In genomic region chr3:52640250-52641147, GRCm38 (mm10) we compare ENCODE assay signal across 12 mouse cellular contexts.
DNase-seq lines count a peak whose midpoint lies in the region; ATAC-seq lines count a peak whose summit lies in the region.
"Had no signal": no experiment of that assay in that cellular context is flagged by ENCODE, and none has a peak within 500 bp of the region (broad histone marks: within the 10 kb centered on the region; RNA-seq: fewer than 3 reads in every experiment).

No protein-coding gene starts in this region.

- H3K4me1 ChIP-seq in kidney, embryonic 16.5 days (ENCODE audit: insufficient read depth, low read length), result peaks cover 11% of the 10 kb centered on the region
- H3K4me1 ChIP-seq in brown adipose tissue, adult 24 weeks (ENCODE audit: control insufficient read depth, insufficient read depth, insufficient read length, low read length), result peaks cover 35% of the 10 kb centered on the region
- H3K4me1 ChIP-seq in liver, embryonic 12.5 days, result 0 out of 2 replicates have a peak, but pooled peaks cover 3% of the 10 kb centered on the region

- no peaks in the 10 kb centered on the region for H3K9me3 ChIP-seq in kidney, embryonic 16.5 days (ENCODE audit: low read length)
- no peaks in the 10 kb centered on the region for H3K9me3 ChIP-seq in liver, embryonic 12.5 days (replicated peaks)

- no peaks in the 10 kb centered on the region for H3K36me3 ChIP-seq in kidney, embryonic 16.5 days (ENCODE audit: insufficient read depth, low read length)
- H3K36me3 ChIP-seq in liver, embryonic 12.5 days, result no peaks in the 10 kb centered on the region

- no peak overlapping the region for H3K4me3 ChIP-seq in kidney, embryonic 16.5 days (ENCODE audit: low read length)
- no peak overlapping the region for H3K4me3 ChIP-seq in brown adipose tissue, adult 24 weeks (ENCODE audit: insufficient read depth, low read depth, low read length)
- H3K4me3 ChIP-seq in liver, embryonic 12.5 days, result no peak overlapping the region

- no peak for ATAC-seq in kidney, embryonic 16.5 days (ENCODE audit: low FRiP score, low TSS enrichment)
- ATAC-seq in liver, embryonic 12.5 days, result peak; percentile 42; the same call in 1 of the 2 replicates
- ATAC-seq: activated CD4-positive, CD25-positive, alpha-beta regulatory T cell, adult 4 months; forebrain, embryonic 14.5 days had no signal

- H3K27ac ChIP-seq in kidney, embryonic 16.5 days (ENCODE audit: low read length), result 0 out of 2 replicates have a peak overlapping the region, but pooled peaks have one; percentile 3
- peak overlapping the region; percentile 81 for H3K27ac ChIP-seq in brown adipose tissue, adult 24 weeks (replicated peaks; ENCODE audit: low read depth, low read length)
- no peak overlapping the region for H3K27ac ChIP-seq in liver, embryonic 12.5 days
- H3K27ac ChIP-seq: hindbrain, embryonic 14.5 days had no signal

- H3K4me2 ChIP-seq in kidney, embryonic 16.5 days (replicated peaks; ENCODE audit: low read depth, low read length), result no peak overlapping the region
- no peak overlapping the region for H3K4me2 ChIP-seq in liver, embryonic 12.5 days
- H3K4me2 ChIP-seq: hindbrain, embryonic 14.5 days had no signal

- H3K27me3 ChIP-seq in kidney, embryonic 16.5 days (ENCODE audit: insufficient read depth, low read length), result no peaks in the 10 kb centered on the region
- no peaks in the 10 kb centered on the region for H3K27me3 ChIP-seq in liver, embryonic 12.5 days (replicated peaks)

- no peak for DNase-seq in kidney, adult 11 months
- peak; percentile 21 to 42 for DNase-seq in heart, adult 9 months (ENCODE audit: low spot score in 2 of 2)
- no peak for DNase-seq in layer of hippocampus, postnatal 14 days (ENCODE audit: low spot score in 2 of 2)
- no peak for DNase-seq in layer of hippocampus, adult 18-20 months (ENCODE audit: low spot score in 2 of 2)
- no peak for DNase-seq in yolk sac, embryonic 10.5 days (ENCODE audit: low spot score)
- DNase-seq: thymus, postnatal 14 days had no signal

- no peak overlapping the region for H3K9ac ChIP-seq in kidney, embryonic 16.5 days (replicated peaks; ENCODE audit: low read length)
- no peak overlapping the region for H3K9ac ChIP-seq in liver, embryonic 12.5 days
- H3K9ac ChIP-seq: hindbrain, embryonic 14.5 days had no signal

- 79% methylated on average over 16 of the region's 16 CpGs for WGBS in kidney, embryonic 16.5 days
- WGBS in liver, embryonic 12.5 days (ENCODE audit: insufficient replicate concordance), result 19% methylated on average over 16 of the region's 16 CpGs

Comparison
In these comparisons a context has a peak if more than half of its experiments do, and no peak if none do; other contexts are left out.
1. DNase-seq: peak in heart, adult 9 months (2 of 2); none in kidney, adult 11 months (single experiment), layer of hippocampus, postnatal 14 days (0 of 2), layer of hippocampus, adult 18-20 months (0 of 2) and yolk sac, embryonic 10.5 days (single experiment).